7 mouse cellular contexts compared by ENCODE assay signal in the genomic region with DNA sequence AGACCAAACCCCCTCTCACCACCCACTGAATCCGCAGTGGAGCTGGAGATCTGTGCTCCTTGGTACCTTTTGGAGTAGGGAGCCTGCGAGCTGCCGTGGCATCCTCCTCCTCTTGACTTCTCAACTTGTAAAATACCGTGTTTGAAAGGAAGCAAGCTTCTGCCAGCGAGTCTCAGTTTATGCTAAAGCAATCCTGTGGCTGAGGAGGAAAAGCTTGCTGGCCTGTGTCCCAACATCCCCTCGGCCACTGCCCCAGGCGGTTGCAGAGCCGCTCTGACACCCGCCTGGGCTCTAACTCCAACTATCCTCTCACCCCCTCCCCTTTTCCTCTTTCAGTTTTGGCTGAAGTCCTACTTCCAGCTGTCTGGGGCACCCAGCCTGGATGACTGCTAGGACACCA. TPM values are rescaled to one million over a fixed set of nuclear protein-coding genes. Genes with fewer than 3 reads are reported as not detected.
A peak's percentile ranks its signal among the peaks of the same experiment; 100 is the strongest.
DNase-seq lines count a peak whose midpoint lies in the region; ATAC-seq lines count a peak whose summit lies in the region.

No protein-coding gene starts in this region.

- peak; percentile 1 for DNase-seq in ovary, postnatal 14 days (ENCODE audit: low spot score)
- no peak for DNase-seq in ovary, adult 18-20 months (ENCODE audit: low spot score)
- DNase-seq in mesoderm, embryonic 11.5 days (ENCODE audit: low read depth, low spot score), result peak; percentile 25
- DNase-seq in urinary bladder, postnatal 36 days (ENCODE audit: low spot score in 2 of 2), result no peak

- peak overlapping the region; percentile 79 for H3K4me2 ChIP-seq in forebrain, embryonic 13.5 days
- H3K4me2 ChIP-seq in intestine, embryonic 16.5 days (ENCODE audit: low read depth, low read length), result peak overlapping the region; percentile 65

- no peaks in the 10 kb centered on the region for H3K36me3 ChIP-seq in forebrain, embryonic 13.5 days (ENCODE audit: poor library complexity, severe bottlenecking)
- H3K36me3 ChIP-seq in intestine, embryonic 16.5 days (ENCODE audit: control insufficient read depth, insufficient read depth, low read length), result no peaks in the 10 kb centered on the region

- H3K4me3 ChIP-seq in forebrain, embryonic 13.5 days, result peak overlapping the region; percentile 36
- peak overlapping the region; percentile 49 for H3K4me3 ChIP-seq in intestine, embryonic 16.5 days (ENCODE audit: low read length)

- no peak overlapping the region for H3K27ac ChIP-seq in forebrain, embryonic 13.5 days
- peak overlapping the region; percentile 71 for H3K27ac ChIP-seq in intestine, embryonic 16.5 days (ENCODE audit: low read length)

- ATAC-seq in forebrain, embryonic 13.5 days, result peak; percentile 39
- ATAC-seq in intestine, embryonic 16.5 days, result peak; percentile 67
- ATAC-seq in megakaryocyte progenitor cell, adult 5-6 weeks (replicated peaks; ENCODE audit: poor library complexity), result no peak

- H3K9ac ChIP-seq in forebrain, embryonic 13.5 days, result peak overlapping the region; percentile 58
- H3K9ac ChIP-seq in intestine, embryonic 16.5 days (ENCODE audit: low read depth, low read length), result peak overlapping the region; percentile 66

- 2% methylated on average over 9 of the region's 9 CpGs for WGBS in forebrain, embryonic 13.5 days
- 11% methylated on average over 9 of the region's 9 CpGs for WGBS in intestine, embryonic 16.5 days

- H3K9me3 ChIP-seq in forebrain, embryonic 13.5 days (replicated peaks), result no peaks in the 10 kb centered on the region
- H3K9me3 ChIP-seq in intestine, embryonic 16.5 days (ENCODE audit: control insufficient read depth, low read length), result no peaks in the 10 kb centered on the region

- H3K27me3 ChIP-seq in forebrain, embryonic 13.5 days, result no peaks in the 10 kb centered on the region
- H3K27me3 ChIP-seq in intestine, embryonic 16.5 days (replicated peaks; ENCODE audit: control insufficient read depth, insufficient read depth, low read length), result 0 out of 2 replicates have a peak, but pooled peaks cover 2% of the 10 kb centered on the region

- H3K4me1 ChIP-seq in forebrain, embryonic 13.5 days, result peaks cover 17% of the 10 kb centered on the region
- peaks cover 11% of the 10 kb centered on the region for H3K4me1 ChIP-seq in intestine, embryonic 16.5 days (ENCODE audit: control insufficient read depth, insufficient read depth, low read length)

RNA-seq across cellular contexts. Expression of a gene that starts 0.9 kb away (rescaled TPM):
- 0.23 and 0.26 TPM in 2 replicates for polyA plus RNA-seq in forebrain, embryonic 13.5 days (2015; fragmentation: Nextera tagmentation; extraction: Ambion mirVana)
- 2.4 and 3.0 TPM in 2 replicates for polyA plus RNA-seq in intestine, embryonic 16.5 days (2015; fragmentation: Nextera tagmentation; extraction: Ambion mirVana)
- not detected in 2 replicates for total RNA-seq in megakaryocyte progenitor cell, adult 5-6 weeks (2015)
- not detected in 2 replicates for total RNA-seq in megakaryocyte progenitor cell, adult 5-6 weeks (2017)

Comparison
In these comparisons a context has a peak if more than half of its experiments do, and no peak if none do; other contexts are left out.
1. DNase-seq: peak in ovary, postnatal 14 days (single experiment) and mesoderm, embryonic 11.5 days (single experiment); none in ovary, adult 18-20 months (single experiment) and urinary bladder, postnatal 36 days (0 of 2).